Mouse (Mus musculus): ENCODE results near the gene Sh3rf1. TPM values are rescaled to one million over a fixed set of nuclear protein-coding genes. Genes with fewer than 3 reads are reported as not detected.

Sh3rf1 gene
- polyA plus RNA-seq, 1 experiment from 2014 or later: 19.8 TPM

DNA sequence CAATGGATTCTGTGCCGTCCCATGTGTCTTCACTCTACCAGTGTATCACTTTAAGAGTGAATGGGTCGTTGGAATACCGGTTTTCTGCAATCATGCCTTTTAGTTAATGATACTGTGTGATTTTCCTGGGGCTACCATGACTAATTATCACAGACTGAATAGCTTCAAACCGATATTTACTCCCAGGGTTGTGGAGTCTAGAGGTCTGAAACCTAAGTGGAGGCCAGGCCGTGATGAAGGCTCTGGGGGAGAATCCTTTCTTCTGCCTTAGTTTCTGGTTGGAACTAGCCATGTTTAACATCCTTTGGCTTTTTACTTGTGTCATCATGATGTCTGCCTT is 78.3 kb downstream of the Sh3rf1 start:
- peak overlapping the region; percentile 34 for H3K27ac ChIP-seq (replicated peaks)
- H3K27me3 ChIP-seq: no peaks in the 10 kb centered on the region
- ATAC-seq (ENCODE audit: low read depth): no peak; the same call in 1 of the 2 replicates

DNA sequence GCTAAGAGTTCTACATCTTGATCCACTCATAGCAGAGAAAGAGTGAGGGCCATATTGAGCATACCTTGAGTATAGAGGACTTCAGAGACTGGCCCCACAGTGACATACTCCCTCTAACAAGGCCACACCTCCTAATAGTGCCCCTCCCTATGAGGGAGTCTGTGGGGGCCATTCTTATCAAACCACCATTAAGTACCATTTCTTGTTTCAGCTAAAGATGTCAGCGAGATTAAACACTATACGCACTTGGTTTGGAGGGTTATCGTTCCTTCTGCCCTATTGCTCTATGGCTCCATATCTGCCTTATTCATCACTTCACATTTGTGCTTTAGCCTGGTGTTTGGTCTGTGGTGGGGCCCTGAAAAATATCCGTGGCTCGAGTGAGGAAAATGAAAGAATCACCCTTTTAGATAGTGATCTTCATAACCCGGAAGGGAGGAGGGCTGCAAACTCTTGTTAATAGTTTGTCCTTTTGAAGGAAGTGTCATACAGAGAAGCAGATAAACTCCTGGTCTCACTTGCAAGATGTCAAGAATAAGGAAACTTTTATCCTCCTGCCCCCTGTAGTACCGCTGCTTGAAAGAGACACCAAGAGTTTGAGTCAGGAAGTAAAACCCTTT is 81.9 kb downstream of the Sh3rf1 start:
- H3K9ac ChIP-seq: no peak overlapping the region
- H3K36me3 ChIP-seq: no peaks in the 10 kb centered on the region
- no peak overlapping the region for H3K4me3 ChIP-seq
- no peak overlapping the region for H3K4me2 ChIP-seq
- no peaks in the 10 kb centered on the region for H3K9me3 ChIP-seq
- peaks cover 37% of the 10 kb centered on the region for H3K4me1 ChIP-seq (replicated peaks)
- no peak overlapping the region for H3K27ac ChIP-seq (replicated peaks)
- H3K27me3 ChIP-seq: no peaks in the 10 kb centered on the region
- no peak; the same call in 1 of the 2 replicates for ATAC-seq (ENCODE audit: low read depth)
- 91% methylated on average over 7 of the region's 7 CpGs for WGBS

More for the DNA sequence above, 78.3 kb downstream of the Sh3rf1 start:
- Histone ChIP-seq H3K4me3 (no peak overlapping the region), H3K9me3 (no peaks in the 10 kb centered on the region), H3K4me1 (replicated peaks) (peaks cover 26% of the 10 kb centered on the region), H3K36me3 (no peaks in the 10 kb centered on the region), H3K4me2 (0 out of 2 replicates have a peak overlapping the region, but pooled peaks have one; percentile 16), H3K9ac (no peak overlapping the region)
- WGBS: 27% methylated on average over 5 of the region's 5 CpGs

DNA sequence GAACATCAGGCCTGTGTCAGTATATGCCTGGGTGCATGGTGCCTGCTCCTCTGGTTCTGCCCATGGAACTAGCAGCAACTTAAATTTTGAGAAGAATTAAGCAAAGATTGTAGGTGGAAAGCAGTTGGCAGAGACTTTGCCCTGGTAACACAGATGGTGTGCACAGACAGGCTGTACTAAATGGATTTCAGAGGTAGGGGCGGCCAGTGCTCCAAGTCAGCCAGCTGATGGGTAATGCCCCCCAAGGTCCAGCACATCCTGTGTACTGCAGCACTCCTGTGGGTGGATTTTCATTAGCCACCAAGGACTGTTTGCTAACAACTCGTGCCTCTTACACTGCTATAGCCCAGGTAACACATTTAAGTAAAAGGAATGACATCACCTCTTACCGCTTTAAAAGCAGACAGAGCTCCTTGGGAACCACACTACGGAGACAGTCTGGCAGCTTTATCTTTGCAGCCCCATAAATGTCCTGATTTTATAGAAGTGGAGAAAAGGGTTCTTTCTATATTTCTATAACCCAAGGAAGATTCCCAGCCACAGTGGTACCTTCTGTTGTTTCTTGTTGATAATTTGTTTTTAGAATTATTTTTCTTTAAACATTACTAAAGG is 82.9 kb downstream of the Sh3rf1 start:
- no peak overlapping the region for H3K4me2 ChIP-seq
- no peak for ATAC-seq (ENCODE audit: low read depth)
- 0 out of 2 replicates have a peak overlapping the region, but pooled peaks have one; percentile 8 for H3K9ac ChIP-seq
- no peaks in the 10 kb centered on the region for H3K9me3 ChIP-seq
- peaks cover 38% of the 10 kb centered on the region for H3K4me1 ChIP-seq (replicated peaks)
- 80% methylated on average over 4 of the region's 4 CpGs for WGBS
- H3K27me3 ChIP-seq: no peaks in the 10 kb centered on the region
- no peak overlapping the region for H3K4me3 ChIP-seq
- no peak overlapping the region for H3K27ac ChIP-seq (replicated peaks)
- no peaks in the 10 kb centered on the region for H3K36me3 ChIP-seq

DNA sequence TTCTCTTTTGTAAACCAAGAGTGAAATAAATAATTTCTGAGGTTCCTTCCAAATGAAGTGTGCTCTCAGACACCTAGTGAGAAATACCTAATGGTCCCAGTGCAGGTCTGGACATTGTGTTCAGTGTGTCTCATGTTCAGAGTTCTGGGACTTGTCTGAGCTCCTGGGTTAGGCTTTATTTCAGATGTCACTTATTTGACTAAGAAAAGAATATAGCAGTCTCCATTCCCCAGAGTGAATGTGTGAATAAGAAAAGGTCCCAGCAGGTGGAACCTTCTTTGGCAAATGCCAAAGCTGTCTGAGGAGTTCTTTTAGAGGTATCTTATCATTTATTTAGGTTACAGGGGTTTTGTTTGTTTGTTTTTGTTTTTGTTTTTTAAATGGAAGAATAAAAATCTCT is 85.2 kb downstream of the Sh3rf1 start:
- Histone ChIP-seq H3K9ac (no peak overlapping the region), H3K9me3 (no peaks in the 10 kb centered on the region), H3K4me1 (replicated peaks) (peaks cover 31% of the 10 kb centered on the region), H3K4me3 (no peak overlapping the region), H3K36me3 (no peaks in the 10 kb centered on the region), H3K4me2 (no peak overlapping the region), H3K27ac (replicated peaks) (no peak overlapping the region), H3K27me3 (no peaks in the 10 kb centered on the region)
- ATAC-seq (ENCODE audit: low read depth): no peak

DNA sequence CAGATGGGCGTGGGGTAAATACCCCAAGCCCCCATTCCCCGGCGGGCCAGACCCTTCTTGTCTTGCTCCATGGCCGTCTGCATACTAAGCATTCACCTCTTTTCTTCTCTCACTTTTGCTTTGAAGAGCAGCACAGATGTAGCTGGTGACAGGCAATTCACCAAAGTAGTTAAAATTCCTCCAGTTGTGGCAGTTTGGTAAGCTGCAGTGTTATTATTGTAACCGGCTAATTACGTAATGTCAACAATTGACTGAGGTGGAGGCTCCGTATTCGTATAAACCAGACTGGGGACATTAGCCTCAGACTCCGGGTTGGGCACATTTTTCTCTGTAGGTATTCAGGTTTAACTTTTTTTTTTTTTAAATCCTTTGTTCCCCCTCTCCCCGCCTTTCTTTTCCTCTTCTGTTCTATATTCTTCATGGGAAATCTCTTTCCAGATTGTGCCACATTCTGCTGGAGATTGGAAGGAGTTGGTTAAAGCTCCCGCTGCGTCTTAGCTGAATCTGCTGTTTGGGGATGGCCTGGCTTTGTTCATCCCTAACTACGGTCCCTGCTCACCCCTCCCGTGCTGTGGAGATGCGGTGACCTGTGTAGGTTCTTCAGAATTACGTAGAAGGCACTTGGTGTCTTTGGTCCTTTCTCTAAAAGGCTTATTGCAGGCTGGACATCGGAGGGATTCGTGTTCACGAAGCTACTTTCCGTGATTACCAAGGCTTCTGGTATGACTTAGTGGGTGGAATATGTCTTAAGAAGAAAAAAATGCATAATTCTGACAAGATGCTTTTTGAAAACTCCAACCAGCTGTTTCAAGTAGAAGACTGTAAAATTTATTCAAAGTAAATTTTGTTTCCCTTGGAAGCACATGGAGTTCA is 86.1 kb downstream of the Sh3rf1 start:
- 27% methylated on average over 20 of the region's 20 CpGs for WGBS
- peak overlapping the region; percentile 41 for H3K9ac ChIP-seq
- H3K4me2 ChIP-seq: peak overlapping the region; percentile 27; the same call in 1 of the 2 replicates
- peaks cover 31% of the 10 kb centered on the region for H3K4me1 ChIP-seq (replicated peaks)
- no peak for ATAC-seq (ENCODE audit: low read depth)
- no peaks in the 10 kb centered on the region for H3K9me3 ChIP-seq
- H3K36me3 ChIP-seq: no peaks in the 10 kb centered on the region
- H3K4me3 ChIP-seq: no peak overlapping the region
- H3K27me3 ChIP-seq: no peaks in the 10 kb centered on the region
- H3K27ac ChIP-seq (replicated peaks): no peak overlapping the region

DNA sequence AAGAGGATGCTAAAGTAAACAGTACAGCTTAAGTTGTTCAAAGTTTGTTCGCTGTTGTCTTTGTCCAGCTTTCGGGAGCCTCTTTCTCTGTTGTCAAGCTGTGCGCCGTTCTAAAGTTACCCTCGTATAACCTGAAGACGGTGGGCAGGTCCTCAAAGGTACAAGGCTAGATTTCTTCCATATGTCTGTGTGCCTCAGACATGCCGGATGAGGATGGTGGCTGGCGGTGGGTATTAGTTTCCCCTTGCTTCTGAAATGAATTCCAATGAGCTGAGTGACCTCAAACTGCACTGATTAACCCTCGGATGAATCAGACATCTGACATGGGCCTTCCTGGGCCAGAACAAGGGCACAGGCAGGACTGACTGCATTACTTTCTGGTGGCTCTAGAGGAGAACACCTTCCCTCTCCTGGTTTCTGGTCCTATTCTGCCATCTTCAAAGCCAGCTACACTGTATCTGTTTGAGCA is 86.8 kb downstream of the Sh3rf1 start:
- Histone ChIP-seq H3K4me1 (replicated peaks) (peaks cover 31% of the 10 kb centered on the region), H3K27me3 (no peaks in the 10 kb centered on the region), H3K36me3 (no peaks in the 10 kb centered on the region), H3K9me3 (no peaks in the 10 kb centered on the region), H3K27ac (replicated peaks) (no peak overlapping the region), H3K4me2 (no peak overlapping the region), H3K9ac (no peak overlapping the region), H3K4me3 (no peak overlapping the region)
- WGBS: 51% methylated on average over 9 of the region's 9 CpGs
- no peak for ATAC-seq (ENCODE audit: low read depth)

DNA sequence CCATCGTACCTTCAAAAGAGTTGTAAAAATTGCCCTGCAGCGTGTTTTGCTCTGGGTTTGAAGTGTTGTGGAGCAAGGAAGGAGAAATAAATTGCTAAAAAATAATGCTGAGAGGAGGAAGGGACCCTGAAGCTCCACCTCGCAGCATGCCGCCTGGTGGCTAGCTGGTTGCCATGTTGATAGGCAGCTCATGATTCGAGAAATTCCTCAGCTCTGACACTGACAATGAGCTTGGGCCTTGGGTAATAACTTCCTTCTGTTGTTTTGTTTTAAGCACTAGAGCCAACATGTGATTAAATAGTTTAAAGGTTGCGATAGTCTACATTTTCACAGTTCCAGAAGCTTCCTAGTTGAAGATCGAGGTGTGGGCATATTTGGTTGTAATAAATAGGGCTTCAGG is 89.3 kb downstream of the Sh3rf1 start:
- Histone ChIP-seq H3K4me1 (replicated peaks) (peaks cover 43% of the 10 kb centered on the region), H3K36me3 (peaks cover 5% of the 10 kb centered on the region; the same call in 1 of the 2 replicates), H3K4me2 (no peak overlapping the region), H3K27ac (replicated peaks) (no peak overlapping the region), H3K4me3 (no peak overlapping the region), H3K9me3 (no peaks in the 10 kb centered on the region), H3K27me3 (no peaks in the 10 kb centered on the region), H3K9ac (no peak overlapping the region)
- no peak for ATAC-seq (ENCODE audit: low read depth)
- WGBS: 84% methylated on average over 7 of the region's 7 CpGs

DNA sequence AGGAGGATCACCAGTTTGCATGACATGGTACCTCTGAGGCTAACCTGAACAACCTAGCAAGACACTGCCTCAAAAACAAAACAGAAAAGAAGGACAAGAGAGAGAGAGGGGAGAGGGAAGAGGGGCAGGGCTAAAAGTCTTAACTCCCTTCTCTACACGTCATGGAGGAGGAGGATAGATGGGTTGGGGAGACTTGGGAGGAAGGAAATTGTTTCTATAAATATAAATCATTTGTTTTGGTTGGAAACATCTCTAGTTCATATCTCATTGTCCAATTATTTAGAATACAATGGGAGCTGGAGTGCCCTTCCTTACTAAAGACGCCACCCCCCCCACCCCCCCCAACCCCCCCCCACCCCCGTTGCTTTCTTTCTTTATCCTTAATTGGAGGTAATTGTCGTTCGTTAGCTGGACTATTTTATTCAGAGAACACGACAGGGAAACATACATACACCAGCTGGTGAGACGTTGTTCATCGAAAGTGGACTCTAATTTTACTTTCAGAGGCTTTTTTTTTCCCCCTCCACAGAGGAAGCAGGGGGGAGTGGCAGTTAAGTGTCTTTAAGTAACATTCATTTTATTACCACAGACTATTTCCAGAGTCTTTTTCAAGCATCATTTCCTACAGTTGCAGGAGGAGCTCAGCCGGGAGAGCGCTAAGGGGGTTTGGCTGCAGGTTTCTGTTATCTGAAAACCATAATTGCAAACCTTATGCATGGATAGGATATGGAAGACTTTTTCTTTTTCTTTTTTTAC is 92.5 kb downstream of the Sh3rf1 start:
- Histone ChIP-seq H3K4me1 (replicated peaks) (peaks cover 19% of the 10 kb centered on the region), H3K27ac (replicated peaks) (no peak overlapping the region), H3K9me3 (no peaks in the 10 kb centered on the region), H3K9ac (no peak overlapping the region), H3K27me3 (no peaks in the 10 kb centered on the region), H3K4me3 (no peak overlapping the region), H3K4me2 (no peak overlapping the region), H3K36me3 (peaks cover 5% of the 10 kb centered on the region; the same call in 1 of the 2 replicates)
- 0 out of 2 replicates have a peak, but pooled peaks have one; percentile 28 for ATAC-seq (ENCODE audit: low read depth)
- WGBS: 55% methylated on average over 10 of the region's 10 CpGs

DNA sequence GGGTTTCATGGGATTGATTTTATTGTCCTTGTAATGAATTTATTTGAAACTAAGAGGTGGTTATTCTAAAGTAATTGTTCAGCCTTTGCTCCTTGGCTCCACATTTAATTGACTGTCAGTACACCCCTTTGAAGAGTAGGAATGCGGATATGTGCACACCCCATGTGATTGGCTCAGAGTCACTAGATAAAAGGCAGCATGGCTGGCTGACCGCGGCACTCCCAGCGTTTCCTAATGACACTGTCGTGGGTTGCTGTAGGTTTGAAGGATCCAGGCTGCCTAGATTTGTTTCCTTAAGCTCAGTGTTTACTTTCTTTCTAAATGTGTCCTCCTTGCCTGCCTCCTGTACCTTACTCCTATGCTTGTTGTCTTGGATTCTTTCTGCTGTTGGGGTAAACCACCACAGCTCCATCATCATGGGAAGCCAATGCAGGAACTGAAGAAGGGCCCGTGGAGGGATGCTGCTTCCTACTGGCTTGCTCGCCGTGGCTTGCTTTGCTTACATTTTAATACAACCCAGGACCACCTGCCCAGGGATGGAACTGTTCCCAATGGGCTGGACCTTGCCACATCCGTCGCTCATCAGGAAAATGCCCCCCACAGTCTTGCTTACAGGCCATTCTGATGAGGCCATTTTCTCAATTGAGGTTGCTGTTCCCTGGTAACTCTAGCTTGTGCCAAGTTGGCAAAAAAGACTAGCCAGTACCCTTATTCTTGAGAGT is 93.3 kb downstream of the Sh3rf1 start:
- Histone ChIP-seq H3K9me3 (no peaks in the 10 kb centered on the region), H3K4me3 (no peak overlapping the region), H3K27me3 (no peaks in the 10 kb centered on the region), H3K4me2 (no peak overlapping the region), H3K27ac (replicated peaks) (peak overlapping the region; percentile 63), H3K9ac (no peak overlapping the region), H3K36me3 (peaks cover 5% of the 10 kb centered on the region; the same call in 1 of the 2 replicates), H3K4me1 (replicated peaks) (peaks cover 21% of the 10 kb centered on the region)
- peak; percentile 52; the same call in 1 of the 2 replicates for ATAC-seq (ENCODE audit: low read depth)
- WGBS: 67% methylated on average over 10 of the region's 10 CpGs

DNA sequence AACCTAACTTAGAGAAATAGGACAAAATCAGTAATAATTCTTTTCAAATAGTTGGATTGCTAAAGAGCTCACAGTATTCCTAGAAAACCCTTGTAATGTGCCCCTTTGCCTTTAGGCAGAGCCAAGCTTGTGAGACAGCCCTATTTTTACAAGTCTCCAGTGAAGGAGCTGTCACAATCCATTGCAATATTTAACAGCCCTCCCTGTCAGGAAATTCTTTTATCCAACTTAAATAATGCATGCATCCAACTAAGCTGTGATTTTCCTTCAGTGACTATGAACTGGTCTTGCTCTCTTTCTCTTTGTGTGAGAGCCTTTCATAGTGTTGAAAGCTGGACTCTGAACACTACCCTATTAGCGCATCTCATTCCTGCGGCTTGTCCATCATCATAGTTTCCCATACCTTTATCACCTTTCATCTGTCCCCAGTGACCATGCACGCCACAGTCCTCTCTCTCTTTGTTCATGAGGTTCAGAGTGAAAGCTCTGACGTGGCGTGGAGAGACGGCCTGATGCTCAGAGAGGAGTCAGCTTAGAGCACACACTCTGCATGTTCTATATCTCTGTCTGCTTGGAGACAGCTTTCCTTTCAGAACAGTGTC is 94.0 kb downstream of the Sh3rf1 start:
- Histone ChIP-seq H3K4me2 (no peak overlapping the region), H3K9me3 (no peaks in the 10 kb centered on the region), H3K4me1 (replicated peaks) (peaks cover 28% of the 10 kb centered on the region), H3K9ac (no peak overlapping the region), H3K36me3 (peaks cover 5% of the 10 kb centered on the region; the same call in 1 of the 2 replicates), H3K27ac (replicated peaks) (peak overlapping the region; percentile 63; the same call in 1 of the 2 replicates), H3K4me3 (no peak overlapping the region), H3K27me3 (no peaks in the 10 kb centered on the region)
- 72% methylated on average over 6 of the region's 6 CpGs for WGBS
- 0 out of 2 replicates have a peak, but pooled peaks have one; percentile 24 for ATAC-seq (ENCODE audit: low read depth)

DNA sequence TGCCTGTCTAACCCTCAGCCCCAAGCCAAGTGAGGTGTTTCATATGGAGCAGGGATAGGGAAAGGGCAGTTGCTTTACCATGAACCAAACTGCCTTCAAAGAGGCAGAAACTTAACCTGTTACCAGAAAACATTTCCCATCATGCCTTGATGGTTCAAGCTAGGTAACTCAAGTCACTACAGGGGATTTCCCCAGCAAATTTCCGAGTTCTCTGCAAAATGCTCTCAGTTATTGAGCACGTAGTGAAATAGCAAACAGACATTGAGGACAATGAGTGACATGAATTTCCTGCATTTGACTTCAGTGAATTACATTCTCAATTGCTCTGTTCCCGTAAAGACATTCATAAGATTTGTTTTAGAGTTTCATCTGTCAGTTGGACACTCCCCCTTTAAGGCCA is 97.5 kb downstream of the Sh3rf1 start:
- Histone ChIP-seq H3K4me2 (no peak overlapping the region), H3K4me1 (replicated peaks) (peaks cover 64% of the 10 kb centered on the region)
- 45% methylated on average over 3 of the region's 3 CpGs for WGBS

More for the DNA sequence above, 97.5 kb downstream of the Sh3rf1 start:
- H3K36me3 ChIP-seq: peaks cover 5% of the 10 kb centered on the region; the same call in 1 of the 2 replicates
- no peak overlapping the region for H3K9ac ChIP-seq
- no peaks in the 10 kb centered on the region for H3K27me3 ChIP-seq
- no peak overlapping the region for H3K27ac ChIP-seq (replicated peaks)
- H3K4me3 ChIP-seq: no peak overlapping the region
- H3K9me3 ChIP-seq: no peaks in the 10 kb centered on the region
- no peak for ATAC-seq (ENCODE audit: low read depth)
